Mouse (Mus musculus) lung, adult 2 months (tissue): ENCODE measurements at regions not wholly inside any gene's neighbourhood (a gene's known extent, or its start where the extent isn't known, plus 50 kb on each side); places are given as distances from the start of the nearest gene placed in this dataset.
A peak's percentile ranks its signal among the peaks of the same experiment; 100 is the strongest.

ENCODE experiments used
- DNase-seq: peaks from one replicate; pipeline ENCODE4 v3.0.0; 2022
- H3K4me1 ChIP-seq: fragments of 200-500 bp; 2 replicates; pipeline ENCODE4 v1.6.1; 2011; ENCODE audit warnings: low read length; ENCODE audit not compliant: control insufficient read depth, insufficient read depth
- H3K4me3 ChIP-seq: fragments of 200-500 bp; replicated peaks from 2 replicates; pipeline ENCODE3; 2011; ENCODE audit warnings: low read depth, mild to moderate bottlenecking, control low read depth, low read length; ENCODE audit errors: extremely low read depth
- CTCF ChIP-seq: fragments of 200-500 bp; IDR thresholded peaks from 2 replicates; pipeline ENCODE4 v1.5.1; 2011; ENCODE audit warnings: mild to moderate bottlenecking, low read length, control low read depth; ENCODE audit not compliant: insufficient read depth
- POLR2A ChIP-seq: fragments of 200-500 bp; IDR thresholded peaks from 2 replicates; pipeline ENCODE4 v1.6.1; 2011; ENCODE audit warnings: low read depth, mild to moderate bottlenecking, control low read depth, low read length, borderline replicate concordance; ENCODE audit errors: extremely low read depth
- WGBS: fragments of 180-500 bp; shearing (Covaris S2); methylation state at CpG from one replicate; pipeline ENCODE4 v1.1.7; 2018; 5-methylcytosine and 5-hydroxymethylcytosine counted together

DNA sequence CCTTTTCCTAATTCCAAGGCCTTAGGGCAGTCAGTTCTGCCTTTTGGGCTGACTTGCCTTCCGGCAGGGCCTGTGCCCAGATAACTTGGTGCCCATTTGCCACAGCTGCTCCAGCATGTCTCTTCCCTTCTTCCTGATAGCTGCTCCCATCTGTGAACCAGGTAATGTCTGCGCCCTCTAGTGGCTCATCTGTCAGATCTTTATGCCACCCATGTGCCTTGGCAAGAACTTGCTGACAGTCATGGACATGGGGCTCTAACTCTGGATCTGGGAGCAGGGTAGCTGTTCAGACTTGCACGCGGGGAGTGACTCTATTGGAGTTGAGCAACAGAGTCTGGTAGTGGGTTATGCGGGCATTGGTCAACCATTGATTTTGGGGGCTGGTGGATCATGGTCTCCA lies 309.3 kb downstream of the Cetn3 start:
- H3K4me3 ChIP-seq, result no peak overlapping the region
- no peaks in the 10 kb centered on the region for H3K4me1 ChIP-seq
- DNase-seq, result no peak
- 82% methylated on average over 5 of the region's 5 CpGs for WGBS
- TF ChIP-seq CTCF, result 0 out of 2 replicates have a peak, but pooled peaks have one; percentile 24
- no peak for TF ChIP-seq POLR2A

- Histone ChIP-seq H3K4me1 (no peaks in the 10 kb centered on the region), H3K4me3 (no peak overlapping the region)
- DNase-seq, result no peak
- TF ChIP-seq POLR2A (no peak), CTCF (no peak)
- 70% methylated on average over 2 of the region's 2 CpGs for WGBS
These were observed 323.2 kb downstream of the Cetn3 start for GRCm38 (mm10) chr13:82106032-82106431.

DNA sequence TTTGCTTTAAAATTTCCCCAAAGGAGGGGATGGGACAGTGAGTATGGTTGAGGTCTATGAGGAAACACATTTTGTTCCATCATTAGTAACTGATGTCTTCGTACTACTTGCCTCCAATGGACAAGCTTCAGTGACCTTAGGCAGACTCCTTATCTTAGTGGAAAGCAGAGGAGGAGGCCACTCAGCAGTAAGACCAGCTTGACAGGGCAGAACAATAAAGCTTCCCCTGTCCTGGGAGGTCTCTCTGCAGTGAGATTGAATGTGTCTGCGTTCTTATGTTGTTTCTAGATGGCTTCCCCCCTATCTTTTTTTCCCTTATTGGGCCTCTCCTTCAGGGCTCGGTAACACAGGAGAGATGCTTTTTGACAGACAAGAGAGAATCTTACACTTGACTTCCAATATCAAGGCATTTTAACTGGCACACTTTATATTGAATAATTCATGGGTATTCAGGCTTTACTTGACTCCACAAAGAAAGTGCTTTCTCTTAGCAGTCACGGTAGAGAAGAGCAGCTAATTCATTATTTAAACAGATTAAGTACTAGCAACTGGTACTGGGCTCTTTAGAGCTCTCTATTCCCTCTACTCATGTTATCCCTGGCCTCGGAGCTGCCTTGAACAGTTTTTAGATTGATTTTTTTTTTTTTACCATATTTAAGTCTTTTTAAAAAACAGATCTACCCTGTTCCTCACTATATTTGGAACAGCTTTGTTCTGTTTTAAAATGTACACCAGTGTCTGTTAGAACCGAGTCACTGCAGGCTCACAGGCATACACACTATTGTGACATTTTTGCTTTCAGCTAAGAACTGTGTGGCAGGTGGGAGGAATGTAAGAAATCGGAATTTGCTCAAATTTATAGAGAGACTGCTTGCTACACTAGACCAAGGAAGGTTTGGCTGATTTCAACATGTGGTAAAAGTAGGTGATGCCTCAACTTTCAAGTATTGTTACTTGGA lies 347.2 kb downstream of the Cetn3 start:
- no peak overlapping the region for H3K4me3 ChIP-seq
- 58% methylated on average over 7 of the region's 7 CpGs for WGBS
- no peak for DNase-seq
- H3K4me1 ChIP-seq, result no peaks in the 10 kb centered on the region
- no peak for TF ChIP-seq CTCF
- TF ChIP-seq POLR2A, result no peak
